Mouse (Mus musculus) forebrain, embryonic 11.5 days (tissue): Measurements from ENCODE around the gene Pnpla2. TPM values are rescaled to one million over a fixed set of nuclear protein-coding genes. Genes with fewer than 3 reads are reported as not detected.

Experiments used
- ATAC-seq: fragments of 200-750 bp; cut with Nextera tagmentation; replicated peaks from 2 replicates; pipeline ENCODE4 v1.8.0; 2017; ENCODE audit warnings: moderate TSS enrichment; ENCODE audit not compliant: low FRiP score
- DNase-seq: peaks from one replicate; pipeline ENCODE4 v3.0.0-alpha.2; 2017; ENCODE audit warnings: low spot score
- H3K27ac ChIP-seq: fragments of 300-500 bp; sonication (generic); 2 replicates; pipeline ENCODE4 v1.5.1; 2014; ENCODE audit warnings: low read depth, low read length
- H3K27me3 ChIP-seq: fragments of 300-500 bp; sonication (generic); 2 replicates; pipeline ENCODE4 v1.6.1; 2014; ENCODE audit warnings: mild to moderate bottlenecking, low read length, mixed read lengths; ENCODE audit not compliant: control insufficient read depth, insufficient read depth
- H3K36me3 ChIP-seq: fragments of 300-500 bp; sonication (generic); 2 replicates; pipeline ENCODE4 v1.6.1; 2014; ENCODE audit warnings: mild to moderate bottlenecking, low read length, moderate library complexity, mixed read lengths; ENCODE audit not compliant: control insufficient read depth, insufficient read depth
- H3K4me1 ChIP-seq: fragments of 300-500 bp; sonication (generic); replicated peaks from 2 replicates; pipeline ENCODE4 v1.6.1; 2014; ENCODE audit warnings: low read length, mixed read lengths; ENCODE audit not compliant: control insufficient read depth, insufficient read depth
- H3K4me2 ChIP-seq: fragments of 300-500 bp; sonication (generic); 2 replicates; pipeline ENCODE4 v1.6.1; 2014; ENCODE audit warnings: low read depth, mild to moderate bottlenecking, low read length, moderate library complexity, mixed read lengths; ENCODE audit not compliant: severe bottlenecking
- H3K4me3 ChIP-seq: fragments of 300-500 bp; sonication (generic); 2 replicates; pipeline ENCODE4 v1.5.1; 2014; ENCODE audit warnings: low read depth, low read length
- H3K9ac ChIP-seq: fragments of 300-500 bp; sonication (generic); 2 replicates; pipeline ENCODE4 v1.6.1; 2014; ENCODE audit warnings: low read length
- H3K9me3 ChIP-seq: fragments of 300-500 bp; sonication (generic); 2 replicates; pipeline ENCODE4 v1.6.1; 2016; ENCODE audit warnings: low read length, mixed read lengths; ENCODE audit not compliant: control insufficient read depth
- WGBS: fragments of 180-500 bp; shearing (Covaris S2); extraction: QIAGEN DNeasy Blood & Tissue Kit; methylation state at CpG from one replicate; pipeline ENCODE4 v1.1.7; 2014; 5-methylcytosine and 5-hydroxymethylcytosine counted together
- polyA plus RNA-seq: library from polyadenylated mRNA; unstranded; fragments of >200 nt; fragmentation: Nextera tagmentation; extraction: Ambion mirVana; gene quantifications from 2 replicates; pipeline ENCODE4 v1.2.1, GENCODE M21; 2014

The Pnpla2 gene
- polyA plus RNA-seq, 1 experiment from 2014 or later, result 16.9 TPM

DNA sequence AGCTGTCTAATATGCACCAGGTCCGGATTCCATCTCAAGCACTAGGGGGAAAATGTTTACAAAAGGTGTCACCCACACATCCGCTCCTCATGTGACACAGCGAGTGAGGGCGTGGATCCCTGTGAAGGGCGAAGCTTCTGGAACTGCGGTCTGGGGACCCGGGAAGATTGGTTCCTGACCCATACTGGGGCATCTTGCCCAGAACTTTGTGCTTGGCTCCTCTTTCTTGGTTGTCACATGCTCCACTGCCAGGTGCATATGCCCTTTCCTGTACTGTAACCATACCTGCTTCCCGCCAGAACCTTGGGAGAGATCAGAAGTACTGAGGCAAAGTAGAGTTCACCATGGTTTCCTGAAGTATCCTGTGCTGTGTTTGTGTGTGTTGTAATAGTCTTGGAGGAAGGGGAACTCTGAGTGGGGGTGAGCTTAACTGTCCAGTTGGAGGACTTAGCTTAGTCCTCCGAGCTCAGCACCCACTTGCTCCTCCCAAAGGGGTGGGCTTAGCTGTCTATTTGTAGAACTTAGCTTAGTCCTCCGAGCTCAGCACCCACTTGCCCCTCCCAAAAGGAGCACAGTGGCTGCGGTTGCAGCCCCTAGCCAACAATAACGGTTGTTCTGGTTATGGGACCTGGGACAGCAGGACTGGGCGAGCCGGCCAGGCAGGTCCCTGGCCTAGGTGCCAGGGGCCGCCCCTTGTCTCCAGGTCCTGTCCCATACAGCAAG lies 5.6 kb downstream of the Pnpla2 start, which contains the start of gene Cracr2b:
Gene Cracr2b, plus strand, starts transcription at position 704 of the 723 bp plus-strand sequence.
- Histone ChIP-seq H3K4me3 (peak within 1 kb of the TSS; percentile 29), H3K9ac (peak within 1 kb of the TSS; percentile 41), H3K36me3 (no peaks in the 10 kb centered on the region), H3K27ac (no peak within 1 kb of the TSS), H3K4me2 (peak within 1 kb of the TSS; percentile 50), H3K27me3 (peaks cover 51% of the 10 kb centered on the region), H3K4me1 (peaks cover 17% of the 10 kb centered on the region), H3K9me3 (no peaks in the 10 kb centered on the region)
- no peak for ATAC-seq
- 74% methylated on average over 15 of the region's 15 CpGs for WGBS
- DNase-seq, result no peak

DNA sequence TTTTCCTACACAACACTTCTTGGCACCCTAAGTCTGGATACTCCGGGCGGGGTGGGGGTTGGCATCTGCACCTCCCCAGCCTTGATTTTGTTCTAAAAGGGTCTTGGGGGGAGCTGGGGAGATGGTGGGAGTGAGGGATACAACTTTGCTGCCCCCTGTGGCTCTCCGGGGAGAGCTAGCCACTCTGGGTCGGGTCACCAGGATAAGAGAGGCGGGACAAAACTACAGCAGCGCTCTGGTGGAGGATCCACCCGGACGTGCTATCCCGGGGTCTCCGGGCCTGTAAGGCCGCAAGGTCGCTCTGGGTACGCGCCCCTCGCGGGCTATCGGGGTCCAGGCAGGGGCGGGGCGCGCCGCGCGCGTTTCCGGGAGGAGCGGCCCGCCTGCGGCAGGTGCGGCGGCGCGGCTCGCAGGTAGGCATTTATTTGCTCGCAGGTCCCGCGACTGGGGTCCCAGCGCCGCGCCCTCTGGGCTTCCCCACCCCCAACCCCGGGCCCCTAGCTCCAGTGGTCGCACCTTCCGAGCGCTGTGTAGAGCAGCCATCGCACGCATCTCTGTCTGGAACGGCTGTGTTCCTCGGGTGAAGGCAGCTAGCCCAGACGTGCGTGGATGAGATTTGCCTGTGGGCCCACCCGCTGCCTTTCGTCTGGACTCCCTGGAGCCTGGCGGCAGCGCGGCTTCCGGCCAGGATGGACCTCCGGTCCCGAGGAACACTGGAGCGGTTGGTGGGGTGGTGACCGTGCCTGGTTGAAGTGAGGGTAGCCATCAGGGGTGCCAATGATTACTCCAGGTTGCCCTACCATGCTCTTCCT lies 6.7 kb downstream of the Pnpla2 start:
- H3K27ac ChIP-seq, result no peak overlapping the region
- peaks cover 10% of the 10 kb centered on the region for H3K4me1 ChIP-seq
- DNase-seq (no peak), ATAC-seq (no peak)
- no peaks in the 10 kb centered on the region for H3K9me3 ChIP-seq
- 2% methylated on average over 59 of the region's 59 CpGs for WGBS
- H3K27me3 ChIP-seq, result peaks cover 60% of the 10 kb centered on the region
- H3K4me2 ChIP-seq, result peak overlapping the region; percentile 50
- H3K9ac ChIP-seq, result peak overlapping the region; percentile 41
- peak overlapping the region; percentile 29 for H3K4me3 ChIP-seq
- no peaks in the 10 kb centered on the region for H3K36me3 ChIP-seq

DNA sequence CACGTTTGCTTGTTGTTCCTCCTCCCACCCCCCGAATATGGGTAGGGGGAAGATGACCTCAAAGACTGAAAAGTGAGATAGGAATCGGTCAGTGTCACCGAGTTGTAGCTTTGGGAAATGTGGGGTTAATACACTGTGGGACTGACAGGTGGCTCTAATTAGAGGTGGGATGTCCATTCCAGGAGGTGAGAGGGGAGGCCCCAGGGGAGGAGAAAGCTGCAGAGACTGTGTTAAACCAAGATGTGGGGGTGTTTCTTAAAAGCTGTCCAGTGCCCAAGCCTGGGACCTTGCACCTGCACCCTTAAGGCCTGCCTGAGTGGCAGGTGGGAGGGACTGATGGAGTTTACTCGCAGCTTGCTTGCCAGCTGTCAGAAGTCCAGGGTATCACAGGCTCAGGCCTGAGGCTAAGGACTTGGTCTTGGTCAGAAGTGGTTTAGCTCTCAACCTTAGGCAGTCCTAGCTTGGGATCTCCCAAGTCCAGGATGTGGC lies 7.4 kb downstream of the Pnpla2 start:
- 18% methylated on average over 5 of the region's 5 CpGs for WGBS
- Histone ChIP-seq H3K9me3 (no peaks in the 10 kb centered on the region), H3K4me2 (peak overlapping the region; percentile 50; the same call in 1 of the 2 replicates), H3K4me1 (peaks cover 14% of the 10 kb centered on the region), H3K36me3 (no peaks in the 10 kb centered on the region), H3K27ac (no peak overlapping the region), H3K4me3 (no peak overlapping the region), H3K9ac (no peak overlapping the region; the same call in 1 of the 2 replicates), H3K27me3 (peaks cover 61% of the 10 kb centered on the region)
- ATAC-seq, result no peak
- no peak for DNase-seq

DNA sequence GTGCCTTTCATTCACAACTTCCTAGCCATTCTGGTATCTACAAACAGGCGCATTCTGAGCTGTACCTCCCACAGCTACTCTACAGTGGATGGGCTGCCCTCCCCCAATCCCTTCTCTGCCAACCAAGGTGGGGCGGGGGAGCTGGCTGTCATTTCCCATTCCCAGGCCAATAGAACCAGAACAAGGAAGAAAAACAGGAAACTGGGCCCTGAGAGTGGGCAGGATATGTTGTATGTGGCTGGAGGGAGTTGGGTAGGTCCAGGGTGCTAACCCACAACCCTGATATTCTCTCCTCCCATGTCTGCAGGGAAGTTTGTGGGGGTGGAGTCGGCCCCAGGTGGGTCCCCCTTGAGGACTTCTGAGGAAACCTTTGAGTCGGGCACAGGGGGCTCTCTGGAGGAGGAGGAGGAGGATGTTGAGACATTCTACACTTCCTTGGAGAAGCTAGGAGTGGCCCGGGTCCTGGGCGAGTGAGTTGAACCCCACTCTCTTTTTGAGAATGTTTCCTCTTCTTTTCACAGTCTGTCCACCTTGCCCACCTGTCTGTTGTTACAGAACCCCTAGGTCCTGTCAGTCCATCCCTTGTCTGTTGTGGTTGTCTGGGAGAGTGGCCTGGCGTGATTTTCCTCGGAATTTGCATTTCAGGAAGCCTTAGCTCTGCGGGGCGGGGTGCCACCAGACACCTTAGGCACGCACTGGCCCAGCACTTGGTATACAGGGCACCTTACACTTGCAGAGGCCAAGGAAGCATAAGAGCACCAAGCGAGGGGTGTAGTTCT lies 9.0 kb downstream of the Pnpla2 start:
- ATAC-seq, result no peak

DNA sequence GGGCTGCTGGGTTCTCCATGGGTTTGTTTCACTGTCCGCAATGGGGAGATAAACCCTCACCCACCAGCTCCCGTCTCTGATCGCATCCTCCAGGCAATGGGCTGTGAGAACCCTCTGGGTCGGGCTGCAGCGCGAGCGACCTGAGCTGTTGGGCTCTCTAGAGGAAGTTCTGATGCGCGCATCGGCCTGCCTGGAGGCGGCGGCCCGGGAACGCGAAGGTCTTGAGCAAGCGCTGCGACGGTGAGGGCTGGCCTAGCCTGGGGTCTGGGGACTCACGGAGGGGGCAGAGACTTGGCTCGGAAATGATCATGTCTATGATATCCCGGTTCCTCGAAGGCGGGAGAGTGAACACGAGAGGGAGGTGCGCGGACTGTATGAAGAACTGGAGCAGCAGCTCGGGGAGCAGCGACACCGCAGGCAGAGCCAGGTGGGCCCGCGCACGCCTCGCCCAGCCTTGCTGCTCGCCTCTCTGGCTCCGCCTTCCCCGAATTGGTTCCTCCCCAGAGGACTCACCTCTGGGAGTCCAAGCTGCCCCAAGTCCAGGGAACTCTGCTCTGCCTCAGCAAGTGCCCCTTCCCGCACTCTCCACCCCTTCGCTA lies 9.7 kb downstream of the Pnpla2 start:
- peak overlapping the region; percentile 27; the same call in 1 of the 2 replicates for H3K4me2 ChIP-seq
- H3K27me3 ChIP-seq, result peaks cover 60% of the 10 kb centered on the region
- peaks cover 28% of the 10 kb centered on the region for H3K4me1 ChIP-seq
- H3K9ac ChIP-seq, result no peak overlapping the region
- H3K36me3 ChIP-seq, result no peaks in the 10 kb centered on the region
- DNase-seq (no peak), ATAC-seq (no peak)
- H3K9me3 ChIP-seq, result no peaks in the 10 kb centered on the region
- H3K4me3 ChIP-seq, result peak overlapping the region; percentile 6; the same call in 1 of the 2 replicates
- no peak overlapping the region for H3K27ac ChIP-seq
- WGBS, result 3% methylated on average over 38 of the region's 38 CpGs

More for the DNA sequence above, 9.0 kb downstream of the Pnpla2 start:
- no peaks in the 10 kb centered on the region for H3K36me3 ChIP-seq
- H3K9me3 ChIP-seq, result no peaks in the 10 kb centered on the region
- WGBS, result 17% methylated on average over 12 of the region's 12 CpGs
- DNase-seq, result no peak
- H3K4me3 ChIP-seq, result no peak overlapping the region
- H3K27me3 ChIP-seq, result peaks cover 61% of the 10 kb centered on the region
- H3K4me1 ChIP-seq, result peaks cover 24% of the 10 kb centered on the region
- H3K4me2 ChIP-seq, result peak overlapping the region; percentile 27; the same call in 1 of the 2 replicates
- no peak overlapping the region for H3K9ac ChIP-seq
- no peak overlapping the region for H3K27ac ChIP-seq

DNA sequence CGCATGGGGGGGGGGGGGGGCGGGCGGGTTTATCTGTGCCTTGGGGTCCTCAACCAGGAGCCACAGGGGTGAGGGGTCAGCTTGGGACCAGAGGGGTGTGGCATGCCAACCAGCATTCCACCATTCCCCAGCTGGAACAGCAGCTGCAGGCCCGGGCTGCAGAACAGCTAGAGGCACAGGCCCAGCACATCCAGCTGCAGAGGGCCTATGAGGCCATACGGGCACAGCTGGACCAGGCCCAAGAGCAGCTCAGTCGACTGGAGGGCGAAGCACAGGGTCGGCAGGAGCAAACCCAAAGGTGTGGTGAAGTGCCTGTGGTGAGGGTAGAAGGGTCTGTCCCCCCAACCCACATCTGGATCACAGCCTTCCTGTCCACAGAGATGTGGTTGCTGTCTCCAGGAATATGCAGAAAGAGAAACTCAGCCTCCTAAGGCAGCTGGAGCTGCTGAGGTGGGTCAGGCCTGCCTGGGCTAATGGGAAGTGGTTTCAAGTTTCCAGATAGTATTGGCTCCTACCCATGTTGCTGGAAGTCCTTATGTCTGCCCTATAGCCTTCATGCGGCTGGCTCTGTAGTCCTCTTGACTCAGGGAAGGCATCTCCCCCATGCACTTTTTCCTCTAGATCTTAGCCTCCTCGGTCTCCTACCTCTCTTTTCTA lies 10.5 kb downstream of the Pnpla2 start:
- Histone ChIP-seq H3K27ac (no peak overlapping the region), H3K4me2 (no peak overlapping the region), H3K27me3 (peaks cover 59% of the 10 kb centered on the region), H3K9ac (no peak overlapping the region), H3K4me1 (peaks cover 28% of the 10 kb centered on the region), H3K4me3 (no peak overlapping the region), H3K36me3 (no peaks in the 10 kb centered on the region), H3K9me3 (no peaks in the 10 kb centered on the region)
- ATAC-seq, result no peak
- 38% methylated on average over 10 of the region's 10 CpGs for WGBS
- DNase-seq, result no peak

DNA sequence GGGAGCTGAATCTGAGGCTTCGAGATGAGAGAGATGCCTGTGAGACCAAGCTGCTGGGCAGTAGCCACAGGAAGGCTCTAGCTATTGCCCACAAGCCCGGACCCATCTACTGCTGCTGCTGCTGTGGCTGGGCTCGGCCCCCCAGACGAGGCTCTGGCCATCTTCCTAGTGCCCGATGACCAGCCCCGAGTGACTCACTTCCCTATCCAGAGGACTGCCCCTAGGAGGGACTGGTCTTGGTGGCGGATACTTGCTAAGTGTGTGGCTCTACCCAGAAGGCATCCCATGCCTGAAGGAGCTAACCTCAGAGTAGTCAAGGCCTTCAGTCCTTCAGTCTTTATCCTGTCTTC lies 11.0 kb downstream of the Pnpla2 start:
- ATAC-seq (no peak), DNase-seq (no peak)
- Histone ChIP-seq H3K4me2 (no peak overlapping the region), H3K27ac (no peak overlapping the region), H3K27me3 (peaks cover 55% of the 10 kb centered on the region), H3K4me1 (peaks cover 28% of the 10 kb centered on the region), H3K9ac (no peak overlapping the region), H3K36me3 (no peaks in the 10 kb centered on the region), H3K9me3 (no peaks in the 10 kb centered on the region), H3K4me3 (no peak overlapping the region)
- WGBS, result 84% methylated on average over 7 of the region's 7 CpGs
